Mouse (Mus musculus): ENCODE data around the gene Olfr152. TPM values are rescaled to one million over a fixed set of nuclear protein-coding genes. Genes with fewer than 3 reads are reported as not detected.

Gene Olfr152
- not detected for total RNA-seq (2021)
- long read RNA-seq, experiment 1 = 0 reads
- long read RNA-seq, experiment 2 = 0 reads

DNA sequence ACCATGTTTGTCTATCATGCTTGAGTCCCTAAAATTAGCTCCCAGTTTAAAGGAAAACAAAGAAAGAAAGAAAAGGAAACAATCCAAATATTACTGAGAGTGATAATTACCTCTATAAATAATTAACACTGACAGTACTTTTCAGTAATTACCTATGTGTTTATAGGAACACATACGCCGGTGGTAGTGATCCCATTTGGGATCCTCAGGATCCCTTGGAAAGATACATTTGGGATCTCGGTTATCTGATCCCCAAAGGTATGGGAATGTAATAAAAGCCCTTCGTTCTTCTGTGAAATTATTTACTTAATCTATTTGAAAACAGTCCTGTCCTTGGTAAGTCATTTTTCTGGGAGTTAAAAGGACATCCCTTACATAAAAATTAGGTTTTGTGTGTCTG, at the start of gene Olfr152:
Olfr152 (plus strand) TSS at position 301 of the 400 bp plus-strand sequence.
- intact Hi-C loops (cut with DNase I; ENCODE audit: low total_unique reads) = no loop called here
- no peak for DNase-seq

DNA sequence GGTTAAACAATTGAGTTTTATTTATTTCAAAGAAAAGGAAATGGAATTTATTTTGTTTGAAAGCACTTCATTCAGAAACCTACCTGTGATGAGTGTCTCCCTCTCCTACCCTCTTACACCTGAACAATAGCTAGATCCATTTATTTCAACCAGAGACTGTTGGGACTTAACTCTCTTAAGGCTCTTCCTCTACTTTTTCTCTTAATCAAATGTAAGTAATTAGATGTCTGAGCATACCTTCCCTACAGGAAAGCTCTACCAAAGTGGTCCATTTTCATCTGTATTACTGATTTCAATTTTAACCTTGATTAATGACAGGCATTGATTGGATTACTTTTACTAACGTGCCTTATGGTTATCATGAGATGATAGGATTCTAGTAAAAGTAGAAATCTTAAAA, 39.4 kb upstream of the Olfr152 start, which contains the start of gene Olfr1138:
Olfr1138 (minus strand) TSS at position 101 of the 400 bp plus-strand sequence.
- intact Hi-C loops (cut with DNase I; ENCODE audit: low total_unique reads) = no loop called here
- no peak for DNase-seq

DNA sequence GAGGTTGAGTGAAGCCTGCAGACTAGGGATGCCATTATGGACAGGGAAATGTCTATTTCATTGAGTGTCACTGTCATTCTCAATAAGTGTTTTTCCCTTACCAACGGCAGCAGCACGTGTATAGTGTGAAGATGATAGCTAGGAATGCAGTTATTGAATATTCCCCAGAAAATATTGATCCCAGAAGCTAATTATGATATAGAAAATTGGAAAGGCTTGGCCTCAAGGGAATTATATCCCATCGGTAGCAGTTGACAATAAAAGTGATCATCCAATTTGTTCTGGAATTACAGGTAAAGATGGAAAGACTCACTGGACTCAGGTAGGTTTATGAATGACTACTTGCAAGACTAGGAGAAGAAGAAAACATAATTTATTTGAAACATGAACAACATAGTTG, 35.8 kb upstream of the Olfr152 start, which contains the start of gene Olfr1140:
Olfr1140 (plus strand) TSS at position 301 of the 400 bp plus-strand sequence.
- intact Hi-C loops (cut with DNase I; ENCODE audit: low total_unique reads) = no loop called here
- no peak for DNase-seq

DNA sequence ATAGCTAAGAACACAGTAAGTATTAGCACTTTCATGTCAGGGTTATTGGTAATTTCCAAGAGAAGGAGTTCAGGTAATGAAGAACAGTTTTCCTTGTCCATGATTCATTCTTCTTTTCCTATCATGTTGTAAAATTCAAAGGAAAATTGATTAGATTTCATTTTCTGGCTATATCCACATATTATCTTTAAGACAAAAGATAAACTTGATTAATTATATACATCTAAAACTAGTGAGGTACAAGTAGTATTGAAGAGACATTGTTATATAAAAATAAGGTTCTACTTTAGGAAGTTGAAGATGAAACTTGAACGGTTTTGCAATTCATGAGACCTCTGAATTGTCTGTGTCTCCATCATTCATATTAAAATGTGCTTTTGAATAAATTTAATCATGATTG, 25.4 kb upstream of the Olfr152 start, which contains the start of gene Olfr1141:
Olfr1141 (minus strand) TSS at position 101 of the 400 bp plus-strand sequence.
- DNase-seq = no peak
- intact Hi-C loops (cut with DNase I; ENCODE audit: low total_unique reads) = no loop called here

DNA sequence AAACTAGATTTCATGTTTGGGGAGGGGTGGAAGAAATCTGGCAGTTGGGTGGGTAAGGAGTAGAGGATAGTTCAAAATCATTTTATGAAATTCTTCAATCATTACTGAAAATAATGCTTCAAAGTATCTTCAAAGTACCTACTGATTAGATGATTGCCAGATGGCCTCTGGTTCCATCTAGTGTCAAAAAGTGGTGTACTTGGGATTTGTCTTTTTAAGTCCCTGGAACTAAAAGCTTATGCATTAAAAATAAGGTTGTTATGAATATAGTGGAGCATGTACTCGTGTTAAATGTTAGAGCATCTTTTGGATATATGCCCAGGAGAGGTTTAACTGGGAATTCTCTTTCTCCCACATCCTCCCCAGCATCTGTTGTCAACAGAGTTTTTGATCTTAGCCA, 3.1 kb upstream of the Olfr152 start:
- intact Hi-C loops (cut with DNase I; ENCODE audit: low total_unique reads) = no loop called here
- DNase-seq = no peak

DNA sequence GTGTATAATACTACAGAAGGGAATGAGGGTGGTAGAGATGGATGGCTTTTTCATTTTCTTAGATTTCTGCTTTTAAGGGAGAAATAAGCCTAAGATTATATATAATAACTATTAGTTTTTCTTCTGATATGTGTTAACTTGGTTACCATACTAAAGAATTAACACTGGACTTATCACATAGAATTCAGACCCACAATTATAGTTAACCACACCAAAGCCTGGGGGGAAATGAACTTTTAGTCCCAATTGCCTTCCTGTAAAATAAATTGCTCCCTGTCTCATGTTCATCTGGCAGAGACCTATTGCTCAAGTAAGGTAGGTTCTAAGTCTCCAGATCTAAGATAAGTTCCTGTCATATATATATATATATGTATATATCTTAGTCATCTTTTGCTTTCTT, 21.0 kb downstream of the Olfr152 start, which contains the start of gene Olfr1143:
Olfr1143 (plus strand) TSS at position 301 of the 400 bp plus-strand sequence.
- no peak for DNase-seq
- intact Hi-C loops (cut with DNase I; ENCODE audit: low total_unique reads) = no loop called here

DNA sequence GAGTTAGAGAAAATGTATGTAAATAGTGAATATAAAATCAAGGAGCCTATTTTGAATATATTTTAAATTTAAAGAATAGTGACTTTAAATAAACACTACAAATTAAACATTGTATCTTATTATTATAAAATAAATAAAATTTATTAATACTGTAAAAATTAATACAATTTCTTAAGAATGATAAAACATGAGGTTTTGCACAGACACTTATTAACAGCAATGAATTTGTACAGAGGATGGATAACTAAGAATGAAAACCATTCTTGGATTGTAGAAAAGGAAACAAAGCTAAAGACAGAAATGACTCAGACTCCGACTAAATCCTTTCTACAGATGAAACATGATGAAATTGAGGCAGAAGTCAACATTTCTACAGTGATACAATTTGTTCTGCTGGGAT, 30.2 kb downstream of the Olfr152 start, which contains the start of gene Olfr1145:
Olfr1145 (plus strand) TSS at position 301 of the 400 bp plus-strand sequence.
- DNase-seq = no peak
- intact Hi-C loops (cut with DNase I; ENCODE audit: low total_unique reads) = no loop called here

DNA sequence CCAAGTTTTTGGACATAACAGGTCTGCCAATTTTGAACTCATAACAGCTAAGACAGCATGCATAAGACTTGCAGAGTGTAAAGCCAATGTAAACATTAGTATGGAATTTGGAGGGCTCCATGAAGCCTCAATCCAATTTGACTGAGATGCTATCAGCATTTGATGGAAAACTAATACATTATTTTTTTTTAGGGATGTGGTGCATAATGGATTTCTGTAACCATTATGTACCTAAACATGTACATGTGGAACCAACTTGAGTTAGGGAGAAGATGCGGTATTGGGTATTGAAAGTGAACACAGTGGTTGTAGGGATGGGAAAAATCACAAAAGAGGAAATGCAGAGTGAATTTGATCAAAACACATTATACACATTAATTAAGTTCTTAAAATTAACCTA, 51.0 kb downstream of the Olfr152 start, which contains the start of gene Olfr1148:
Olfr1148 (plus strand) TSS at position 301 of the 400 bp plus-strand sequence.
- intact Hi-C loops (cut with DNase I; ENCODE audit: low total_unique reads) = no loop called here
- no peak for DNase-seq

Other genes starting within 250 kb of the Olfr152 start
- gene Olfr153, start 247.7 kb upstream of the Olfr152 start, total RNA-seq (2021) = not detected
- gene Olfr1128, start 233.9 kb upstream of the Olfr152 start, total RNA-seq (2021) = not detected
- not detected for gene Olfr1129, start 205.6 kb upstream of the Olfr152 start, total RNA-seq (2021)
- gene Olfr1130, start 173.3 kb upstream of the Olfr152 start, total RNA-seq (2021) = not detected
- gene Olfr1131, start 152.4 kb upstream of the Olfr152 start, total RNA-seq (2021) = not detected
- not detected for gene Olfr1132, start 141.9 kb upstream of the Olfr152 start, total RNA-seq (2021)
- gene Olfr1133, start 132.1 kb upstream of the Olfr152 start, total RNA-seq (2021) = not detected
- not detected for gene Olfr1134, start 121.0 kb upstream of the Olfr152 start, total RNA-seq (2021)
- gene Olfr1135, start 105.8 kb upstream of the Olfr152 start, total RNA-seq (2021) = not detected
- not detected for gene Olfr1136, start 85.5 kb upstream of the Olfr152 start, total RNA-seq (2021)
- not detected for gene Olfr1137, start 66.3 kb upstream of the Olfr152 start, total RNA-seq (2021)
- gene Olfr1138, start 39.5 kb upstream of the Olfr152 start, total RNA-seq (2021) = not detected
- not detected for gene Olfr1140, start 35.7 kb upstream of the Olfr152 start, total RNA-seq (2021)
- gene Olfr1141, start 25.5 kb upstream of the Olfr152 start, total RNA-seq (2021) = not detected
- gene Olfr1143, start 21.1 kb downstream of the Olfr152 start, total RNA-seq (2021) = not detected
- not detected for gene Olfr1145, start 30.3 kb downstream of the Olfr152 start, total RNA-seq (2021)
- gene Olfr1148, start 51.0 kb downstream of the Olfr152 start, total RNA-seq (2021) = not detected
- gene Olfr1150-ps1, start 64.5 kb downstream of the Olfr152 start, total RNA-seq (2021) = not detected
- not detected for gene Olfr1151, start 76.4 kb downstream of the Olfr152 start, total RNA-seq (2021)
- gene Olfr1152, start 87.0 kb downstream of the Olfr152 start, total RNA-seq (2021) = not detected
- gene Olfr1153, start 115.5 kb downstream of the Olfr152 start, total RNA-seq (2021) = not detected
- gene Olfr1154, start 125.7 kb downstream of the Olfr152 start, total RNA-seq (2021) = not detected
- not detected for gene Olfr1155, start 165.7 kb downstream of the Olfr152 start, total RNA-seq (2021)
- not detected for gene Olfr1156, start 173.6 kb downstream of the Olfr152 start, total RNA-seq (2021)
- not detected for gene Olfr1157, start 188.8 kb downstream of the Olfr152 start, total RNA-seq (2021)
- gene Olfr74, start 195.2 kb downstream of the Olfr152 start, total RNA-seq (2021) = not detected
- not detected for gene Olfr1158, start 210.6 kb downstream of the Olfr152 start, total RNA-seq (2021)
- not detected for gene Olfr1160, start 228.8 kb downstream of the Olfr152 start, total RNA-seq (2021)
- not detected for gene Olfr1161, start 243.3 kb downstream of the Olfr152 start, total RNA-seq (2021)